Mouse (Mus musculus) heart, embryonic 16.5 days (tissue): Measurements from ENCODE around the gene Tut1. TPM values are rescaled to one million over a fixed set of nuclear protein-coding genes. Genes with fewer than 3 reads are reported as not detected.

ENCODE experiments used
- ATAC-seq: fragments of 200-750 bp; cut with Nextera tagmentation; replicated peaks from 2 replicates; pipeline ENCODE4 v1.8.0; 2017; ENCODE audit warnings: moderate number of reproducible peaks; ENCODE audit not compliant: insufficient read depth, low FRiP score; ENCODE audit errors: extremely low read depth
- H3K27ac ChIP-seq: fragments of 300-500 bp; sonication (generic); 2 replicates; pipeline ENCODE4 v1.5.1; 2014; ENCODE audit warnings: mild to moderate bottlenecking, low read length, control low read depth, moderate library complexity
- H3K27me3 ChIP-seq: fragments of 300-500 bp; sonication (generic); 2 replicates; pipeline ENCODE4 v1.6.1; 2014; ENCODE audit warnings: low read length, mixed read lengths; ENCODE audit not compliant: control insufficient read depth, insufficient read depth
- H3K36me3 ChIP-seq: fragments of 300-500 bp; sonication (generic); 2 replicates; pipeline ENCODE4 v1.6.1; 2014; ENCODE audit not compliant: control insufficient read depth, insufficient read depth
- H3K4me1 ChIP-seq: fragments of 300-500 bp; sonication (generic); 2 replicates; pipeline ENCODE4 v1.6.1; 2014; ENCODE audit warnings: low read length, mixed read lengths; ENCODE audit not compliant: control insufficient read depth, insufficient read depth
- H3K4me2 ChIP-seq: fragments of 300-500 bp; sonication (generic); 2 replicates; pipeline ENCODE4 v1.6.1; 2014; ENCODE audit warnings: low read depth, mild to moderate bottlenecking, control low read depth, low read length
- H3K4me3 ChIP-seq: fragments of 300-500 bp; sonication (generic); 2 replicates; pipeline ENCODE4 v1.5.1; 2014; ENCODE audit warnings: mild to moderate bottlenecking, control low read depth, low read length
- H3K9ac ChIP-seq: fragments of 300-500 bp; sonication (generic); 2 replicates; pipeline ENCODE4 v1.6.1; 2014; ENCODE audit warnings: low read length, control low read depth
- H3K9me3 ChIP-seq: fragments of 300-500 bp; sonication (generic); replicated peaks from 2 replicates; pipeline ENCODE4 v1.6.1; 2016; ENCODE audit warnings: low read length; ENCODE audit not compliant: control insufficient read depth
- WGBS: fragments of 180-500 bp; shearing (Covaris S2); extraction: QIAGEN DNeasy Blood & Tissue Kit; methylation state at CpG from one replicate; pipeline ENCODE4 v1.1.7; 2014; 5-methylcytosine and 5-hydroxymethylcytosine counted together
- polyA plus RNA-seq: library from polyadenylated mRNA; unstranded; fragments of >200 nt; fragmentation: Nextera tagmentation; extraction: Ambion mirVana; gene quantifications from 2 replicates; pipeline ENCODE4 v1.2.1, GENCODE M21; 2015

Gene Tut1
- polyA plus RNA-seq, 1 experiment from 2014 or later = 18.4 TPM

DNA sequence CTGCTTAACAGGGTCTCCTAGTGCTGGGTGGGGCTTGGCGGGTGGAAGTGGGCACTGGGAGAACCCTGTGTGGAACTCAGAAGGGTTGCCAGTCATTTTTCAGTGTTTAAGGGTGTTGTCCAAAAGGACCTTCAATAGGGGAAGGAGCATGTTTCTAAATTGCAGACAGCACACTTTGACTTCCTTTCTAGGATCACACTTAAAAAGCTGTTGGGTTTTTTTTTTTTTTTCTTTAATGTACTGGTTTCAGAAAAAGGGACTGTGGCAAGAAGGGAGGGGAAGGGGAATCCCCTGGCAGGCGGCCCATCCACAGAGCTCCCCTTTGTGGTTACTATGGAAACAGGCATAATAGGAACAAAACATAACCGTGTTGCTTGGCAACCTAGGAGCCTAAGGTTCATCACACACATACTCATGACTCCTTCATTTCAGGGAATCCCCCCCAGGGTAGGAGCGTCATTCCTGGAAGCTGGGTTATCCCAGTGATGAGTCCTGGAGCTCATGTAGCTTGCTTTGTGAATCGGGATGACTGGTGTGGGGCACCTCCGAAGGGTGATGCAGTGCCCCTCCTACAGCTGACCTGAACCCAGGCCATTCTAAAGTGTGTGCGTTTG lies 30.7 kb downstream of the Tut1 start:
- Histone ChIP-seq H3K4me1 (peaks cover 71% of the 10 kb centered on the region), H3K36me3 (peaks cover 1% of the 10 kb centered on the region; the same call in 1 of the 2 replicates), H3K27ac (peak overlapping the region; percentile 35; the same call in 1 of the 2 replicates), H3K4me3 (no peak overlapping the region), H3K9me3 (no peaks in the 10 kb centered on the region), H3K9ac (peak overlapping the region; percentile 32; the same call in 1 of the 2 replicates), H3K4me2 (no peak overlapping the region), H3K27me3 (no peaks in the 10 kb centered on the region)
- 24% methylated on average over 7 of the region's 7 CpGs for WGBS
- no peak for ATAC-seq

DNA sequence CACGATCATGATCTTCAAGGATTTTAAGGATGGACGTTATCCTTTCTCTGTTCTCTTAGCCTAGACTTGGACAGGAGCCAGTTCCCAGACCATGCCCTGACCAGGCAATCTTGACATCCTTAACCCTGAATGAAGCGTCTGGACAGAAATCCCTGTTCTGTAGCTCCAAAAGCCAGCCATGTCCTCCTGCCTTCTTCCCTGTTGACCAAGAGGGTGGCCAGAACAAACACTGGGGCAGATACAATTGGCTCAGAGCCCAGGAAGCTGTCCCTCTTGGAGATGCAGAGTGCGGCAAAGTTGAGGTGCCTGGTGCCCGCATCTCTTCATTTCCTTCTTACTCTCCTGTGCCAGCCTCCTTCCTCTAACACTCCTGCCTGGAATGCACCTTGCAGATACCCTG lies 32.2 kb downstream of the Tut1 start:
- 36% methylated on average over 5 of the region's 5 CpGs for WGBS
- Histone ChIP-seq H3K9me3 (no peaks in the 10 kb centered on the region), H3K27me3 (no peaks in the 10 kb centered on the region), H3K9ac (no peak overlapping the region), H3K4me2 (no peak overlapping the region), H3K36me3 (no peaks in the 10 kb centered on the region), H3K27ac (no peak overlapping the region), H3K4me3 (no peak overlapping the region), H3K4me1 (peaks cover 68% of the 10 kb centered on the region)
- no peak for ATAC-seq

- no peaks in the 10 kb centered on the region for H3K27me3 ChIP-seq
- H3K4me1 ChIP-seq = peaks cover 70% of the 10 kb centered on the region
- H3K9me3 ChIP-seq = no peaks in the 10 kb centered on the region
- H3K27ac ChIP-seq = peak overlapping the region; percentile 99
- H3K4me2 ChIP-seq = peak overlapping the region; percentile 82
- WGBS = 33% methylated on average over 2 of the region's 2 CpGs
- H3K4me3 ChIP-seq = no peak overlapping the region; the same call in 1 of the 2 replicates
- ATAC-seq = peak; percentile 3; the same call in 1 of the 2 replicates
- peak overlapping the region; percentile 97 for H3K9ac ChIP-seq
- H3K36me3 ChIP-seq = no peaks in the 10 kb centered on the region
Measured at GRCm38 (mm10) chr19:8987816-8988215, 34.2 kb downstream of the Tut1 start.

DNA sequence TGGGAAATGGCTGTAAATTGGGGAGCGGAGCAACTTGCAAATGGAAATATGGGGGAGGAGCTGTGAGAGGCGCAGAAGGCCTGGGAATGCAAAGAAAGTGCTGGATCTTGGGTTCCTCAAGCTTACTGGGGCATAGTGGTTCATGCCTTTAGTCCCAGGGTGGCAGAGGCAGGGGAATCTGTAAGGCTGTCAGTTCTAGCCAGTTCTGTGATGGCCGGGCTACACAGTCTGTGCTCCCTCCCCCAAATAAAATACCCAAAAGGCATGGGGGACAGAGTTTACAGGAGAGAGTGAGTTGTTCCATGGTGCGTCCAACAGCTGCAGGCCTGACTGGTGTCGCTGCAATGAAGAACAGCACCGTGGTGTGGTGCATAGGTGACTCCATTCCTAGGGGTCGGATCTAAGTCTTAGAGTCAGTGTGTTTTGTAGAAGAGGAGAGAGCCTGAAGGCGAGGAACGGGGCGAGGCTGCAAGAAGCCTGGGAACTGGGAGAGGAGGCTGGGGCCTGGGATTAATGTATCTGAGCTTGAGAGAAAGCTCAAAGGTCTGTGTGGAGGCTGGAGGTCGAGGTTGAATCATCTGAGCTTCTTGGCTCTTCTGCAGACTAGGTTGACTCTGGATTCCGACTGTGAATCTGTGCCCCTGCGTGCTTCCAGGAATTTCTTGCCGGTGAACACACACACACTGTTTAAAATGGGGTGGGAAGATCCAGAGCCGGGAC lies 34.9 kb downstream of the Tut1 start:
- no peaks in the 10 kb centered on the region for H3K36me3 ChIP-seq
- peaks cover 69% of the 10 kb centered on the region for H3K4me1 ChIP-seq
- peak overlapping the region; percentile 97 for H3K9ac ChIP-seq
- peak overlapping the region; percentile 99 for H3K27ac ChIP-seq
- no peaks in the 10 kb centered on the region for H3K9me3 ChIP-seq
- H3K4me3 ChIP-seq = peak overlapping the region; percentile 89
- H3K27me3 ChIP-seq = no peaks in the 10 kb centered on the region
- peak overlapping the region; percentile 82 for H3K4me2 ChIP-seq
- 26% methylated on average over 15 of the region's 15 CpGs for WGBS
- ATAC-seq = no peak

DNA sequence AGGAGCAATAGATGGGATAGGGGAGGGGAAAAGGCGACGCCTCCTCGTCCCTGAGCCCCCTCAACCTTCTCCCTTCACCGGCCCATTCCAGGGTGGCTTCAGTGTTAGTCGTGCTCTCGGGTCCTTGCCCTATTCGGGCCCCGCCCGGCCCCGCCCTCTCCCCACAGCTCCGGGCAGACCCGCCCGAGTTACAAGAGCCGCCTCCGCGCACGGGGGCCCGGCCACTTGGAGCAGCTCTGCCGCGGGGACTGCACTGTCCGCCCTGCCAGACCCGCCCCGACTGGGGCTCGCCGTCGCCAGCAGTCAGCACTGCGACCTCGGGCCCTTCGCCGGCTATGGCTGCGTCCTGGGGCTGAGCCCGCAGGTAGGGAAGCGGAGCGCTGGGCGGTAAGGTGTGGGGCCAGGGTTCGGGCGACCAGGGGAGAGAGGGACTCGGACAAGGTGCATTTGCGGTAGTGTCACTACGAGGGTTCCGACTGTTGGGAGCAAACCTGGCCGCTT lies 35.5 kb downstream of the Tut1 start, which contains the start of gene Ahnak:
Gene Ahnak (plus strand): TSS at position 219 of the 501 bp plus-strand sequence.
- Histone ChIP-seq H3K4me1 (peaks cover 69% of the 10 kb centered on the region), H3K4me2 (peak within 1 kb of the TSS; percentile 82), H3K9ac (peak within 1 kb of the TSS; percentile 97), H3K36me3 (no peaks in the 10 kb centered on the region), H3K4me3 (peak within 1 kb of the TSS; percentile 89), H3K27me3 (no peaks in the 10 kb centered on the region), H3K9me3 (no peaks in the 10 kb centered on the region), H3K27ac (peak within 1 kb of the TSS; percentile 99)
- under 1% methylated on average over 42 of the region's 42 CpGs for WGBS
- ATAC-seq = peak; percentile 77

- Histone ChIP-seq H3K9me3 (no peaks in the 10 kb centered on the region), H3K27me3 (no peaks in the 10 kb centered on the region), H3K4me2 (peak overlapping the region; percentile 82), H3K4me3 (peak overlapping the region; percentile 89), H3K27ac (peak overlapping the region; percentile 99), H3K36me3 (no peaks in the 10 kb centered on the region), H3K9ac (peak overlapping the region; percentile 97), H3K4me1 (peaks cover 69% of the 10 kb centered on the region)
- ATAC-seq = peak; percentile 68
- under 1% methylated on average over 53 of the region's 53 CpGs for WGBS
Measured at GRCm38 (mm10) chr19:8989567-8990431, 36.2 kb downstream of the Tut1 start.

- Histone ChIP-seq H3K27ac (peak overlapping the region; percentile 99), H3K4me1 (peaks cover 71% of the 10 kb centered on the region)
- WGBS = 13% methylated on average over 15 of the region's 15 CpGs
Measured at GRCm38 (mm10) chr19:8990432-8991102, 36.9 kb downstream of the Tut1 start.

DNA sequence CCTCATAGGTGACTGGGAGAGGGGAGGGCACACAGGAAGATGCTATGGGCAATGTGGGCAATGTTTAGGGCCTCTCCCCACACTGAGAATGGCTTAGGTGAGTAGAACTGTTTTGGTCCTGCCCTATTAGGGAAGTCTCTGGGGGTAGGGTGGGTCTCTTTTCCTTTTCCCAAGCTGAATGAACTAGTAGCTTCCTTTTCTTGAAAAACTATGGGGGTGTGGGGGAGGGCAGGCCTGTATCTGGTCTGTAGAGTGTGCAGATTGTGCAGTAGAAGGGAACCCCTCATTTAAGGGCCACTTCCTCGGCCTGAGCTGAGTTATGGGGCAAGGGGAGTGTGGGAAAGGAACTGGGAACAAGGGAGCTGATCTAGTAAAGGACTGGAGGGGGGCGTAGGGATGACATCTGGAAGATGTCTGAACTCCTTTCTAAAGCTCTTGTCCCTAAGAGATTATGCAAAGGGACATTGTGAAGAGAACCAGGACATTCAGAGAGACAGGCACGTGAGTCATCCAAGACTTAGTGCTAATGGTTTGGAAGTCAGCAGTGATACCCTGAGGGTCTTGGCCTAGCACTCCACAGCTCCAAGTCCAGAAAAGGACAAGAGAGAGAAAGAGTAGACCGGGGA lies 37.7 kb downstream of the Tut1 start:
- H3K4me1 ChIP-seq = peaks cover 70% of the 10 kb centered on the region
- H3K4me2 ChIP-seq = peak overlapping the region; percentile 82
- H3K9ac ChIP-seq = peak overlapping the region; percentile 97
- WGBS = 38% methylated on average over 4 of the region's 4 CpGs
- no peaks in the 10 kb centered on the region for H3K27me3 ChIP-seq
- peak overlapping the region; percentile 99 for H3K27ac ChIP-seq
- ATAC-seq = no peak
- no peaks in the 10 kb centered on the region for H3K36me3 ChIP-seq
- H3K4me3 ChIP-seq = peak overlapping the region; percentile 89
- H3K9me3 ChIP-seq = no peaks in the 10 kb centered on the region

More at GRCm38 (mm10) chr19:8990432-8991102, 36.9 kb downstream of the Tut1 start:
- Histone ChIP-seq H3K4me2 (peak overlapping the region; percentile 82), H3K9ac (peak overlapping the region; percentile 97), H3K9me3 (no peaks in the 10 kb centered on the region), H3K4me3 (peak overlapping the region; percentile 89), H3K27me3 (no peaks in the 10 kb centered on the region), H3K36me3 (no peaks in the 10 kb centered on the region)
- peak; percentile 26 for ATAC-seq
